Mouse (Mus musculus) erythroid progenitor cell, adult 5-6 weeks (primary cell): ENCODE results near the gene Metap1d. TPM values are rescaled to one million over a fixed set of nuclear protein-coding genes. Genes with fewer than 3 reads are reported as not detected.

Source experiments
- ATAC-seq: replicated peaks from 2 replicates; pipeline ENCODE4 v1.8.0; 2016; ENCODE audit warnings: moderate number of reproducible peaks, mild to moderate bottlenecking, moderate TSS enrichment, inconsistent platforms; ENCODE audit not compliant: poor library complexity, low FRiP score, severe bottlenecking
- total RNA-seq, 2 experiments: library from RNA; stranded (forward) in 1 of 2; stranded (reverse) in 1 of 2; fragments of 150-400 nt in 1 of 2; fragments of 186-747, 209-891 nt in 1 of 2; gene quantifications; 2 replicates each; pipeline versions ENCODE4 v1.2.3 to v1.2.4; 2015 to 2017; ENCODE audit warnings: low replicate concordance in 2 of 2

Gene Metap1d
- total RNA-seq, 2 experiments from 2014 or later: 13.0 to 17.0 TPM

DNA sequence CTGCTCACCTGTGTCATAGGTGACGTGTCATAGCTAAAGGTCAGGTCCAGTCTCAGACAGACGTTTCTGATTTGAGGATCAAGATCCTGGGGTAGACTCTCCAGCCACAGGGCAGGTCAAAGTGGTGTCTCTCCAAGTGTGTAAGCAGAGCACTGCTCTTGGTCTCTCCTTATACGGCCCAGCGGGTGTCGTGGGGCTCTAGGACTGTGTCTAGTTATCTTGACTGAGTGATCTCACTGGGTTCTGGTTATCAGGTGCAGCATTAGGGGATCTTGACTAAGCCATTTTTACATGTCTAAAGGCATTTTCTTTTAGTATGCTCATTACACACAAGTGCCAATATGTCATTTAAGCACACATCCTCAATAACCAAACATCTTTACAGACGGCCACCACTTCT, 18.0 kb downstream of the Metap1d start:
- ATAC-seq: no peak

DNA sequence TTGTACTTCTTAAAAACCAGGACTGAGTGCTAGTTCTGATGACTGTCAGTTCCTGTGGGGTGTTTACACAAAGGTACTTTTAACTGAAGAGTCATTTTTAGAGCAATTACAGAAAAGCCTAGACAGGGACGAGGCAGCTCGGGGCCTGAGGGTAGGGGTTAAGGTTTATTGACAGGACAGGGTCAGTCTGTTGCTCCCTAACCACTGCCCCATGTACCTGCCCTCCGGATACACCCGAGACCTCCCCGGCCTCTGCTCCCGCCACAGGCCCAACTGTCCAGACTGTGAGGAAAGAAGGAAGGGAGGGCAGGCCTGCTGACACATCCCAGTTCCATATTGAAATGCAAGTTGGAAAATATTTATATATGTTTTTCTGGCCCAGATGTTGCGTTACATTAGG, 20.8 kb downstream of the Metap1d start:
- no peak for ATAC-seq

DNA sequence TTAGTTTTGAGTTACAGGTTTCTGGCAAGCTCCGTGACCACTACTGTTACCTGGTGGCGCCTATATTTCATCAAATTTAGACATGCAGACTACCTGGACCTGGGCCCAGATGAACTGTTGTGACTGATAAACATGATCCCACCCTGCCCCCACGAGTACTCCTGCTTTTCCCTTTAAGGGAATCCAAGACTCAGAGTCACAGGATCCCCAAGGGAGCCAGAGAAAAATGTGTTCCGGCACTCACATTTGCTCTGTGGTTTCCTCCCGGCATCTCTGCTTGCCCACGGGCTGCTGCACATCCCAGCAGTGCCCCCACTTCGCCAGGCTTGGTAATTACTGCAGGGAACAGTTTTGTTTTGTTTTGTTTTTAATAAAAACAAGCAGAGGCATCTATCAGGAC, 21.3 kb downstream of the Metap1d start:
- no peak for ATAC-seq

DNA sequence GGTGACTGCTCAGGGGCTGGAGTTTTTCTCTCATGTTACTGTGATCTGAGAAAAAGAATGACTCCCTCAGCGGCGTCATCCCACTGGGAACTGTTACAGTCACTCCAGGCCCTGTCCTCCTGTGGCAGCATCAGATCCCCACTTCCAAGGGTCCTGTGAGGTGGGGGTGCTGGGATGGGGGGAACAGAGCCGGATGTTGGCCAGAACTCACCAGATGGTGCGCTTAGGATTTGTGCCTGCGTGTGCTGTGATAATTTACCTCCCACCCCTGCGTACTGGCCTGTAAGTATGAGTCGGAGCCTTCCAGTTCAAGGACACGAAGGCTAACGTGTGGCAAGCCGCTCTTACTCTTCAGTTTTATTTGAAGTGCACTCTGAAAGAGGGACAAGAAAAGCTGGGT, 22.2 kb downstream of the Metap1d start:
- no peak for ATAC-seq

DNA sequence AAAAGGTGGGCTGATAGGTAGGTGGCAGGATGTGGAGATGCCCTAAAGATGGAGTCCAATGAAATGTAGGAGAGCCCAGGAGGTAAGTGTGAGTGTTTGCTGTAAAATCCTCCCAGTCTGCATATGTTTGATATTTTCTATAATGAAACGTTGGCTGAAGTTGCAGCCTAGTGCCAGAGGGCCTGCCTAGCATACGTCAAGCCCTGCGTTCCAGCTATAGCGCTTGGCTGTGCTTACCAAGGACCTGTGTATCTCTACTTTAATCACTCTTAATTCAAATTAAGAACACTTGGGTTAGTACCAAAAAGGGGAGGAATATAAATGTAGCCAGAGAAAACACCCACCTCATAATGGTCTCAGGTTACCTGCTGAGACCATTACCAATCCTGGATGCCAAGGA, 22.7 kb downstream of the Metap1d start:
- no peak for ATAC-seq

DNA sequence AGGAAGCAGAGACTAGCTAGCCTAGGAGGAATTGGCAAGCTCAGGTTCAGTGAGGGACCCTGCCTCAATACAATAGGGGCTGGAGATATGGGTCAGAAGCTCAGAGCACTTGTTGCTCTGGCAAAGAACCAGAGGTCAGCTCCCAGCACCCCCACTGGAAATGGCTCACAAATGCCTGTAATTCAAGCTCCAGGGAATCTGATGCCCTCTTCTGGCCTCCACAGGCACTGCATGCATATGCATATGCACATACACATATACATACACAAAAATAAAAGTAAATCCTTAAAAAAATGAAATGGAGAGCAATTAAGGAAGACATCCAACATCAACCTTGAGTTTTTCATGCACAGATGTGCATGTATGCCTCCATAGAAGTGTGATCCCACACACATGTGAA, 24.7 kb downstream of the Metap1d start:
- ATAC-seq: no peak

DNA sequence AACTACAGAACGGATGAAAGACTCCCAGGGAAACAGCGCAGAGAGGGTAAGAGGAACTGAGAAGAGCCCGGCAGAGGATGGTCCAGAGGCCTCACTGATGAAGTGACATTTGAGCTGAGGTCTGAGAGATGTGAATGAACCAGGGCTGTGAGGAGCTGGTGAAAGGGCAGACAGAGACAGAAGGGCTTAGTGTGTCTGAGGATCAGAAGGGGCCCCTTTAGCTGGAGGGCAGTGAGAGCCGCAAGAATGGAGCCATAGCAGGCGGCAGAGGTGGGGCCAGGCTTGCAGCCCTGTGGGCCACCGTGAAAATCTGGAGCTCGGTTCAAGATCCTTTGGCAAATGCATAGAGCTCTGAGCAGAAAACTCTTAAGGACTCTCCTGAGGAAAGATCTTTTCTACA, 26.8 kb downstream of the Metap1d start:
- ATAC-seq: no peak

DNA sequence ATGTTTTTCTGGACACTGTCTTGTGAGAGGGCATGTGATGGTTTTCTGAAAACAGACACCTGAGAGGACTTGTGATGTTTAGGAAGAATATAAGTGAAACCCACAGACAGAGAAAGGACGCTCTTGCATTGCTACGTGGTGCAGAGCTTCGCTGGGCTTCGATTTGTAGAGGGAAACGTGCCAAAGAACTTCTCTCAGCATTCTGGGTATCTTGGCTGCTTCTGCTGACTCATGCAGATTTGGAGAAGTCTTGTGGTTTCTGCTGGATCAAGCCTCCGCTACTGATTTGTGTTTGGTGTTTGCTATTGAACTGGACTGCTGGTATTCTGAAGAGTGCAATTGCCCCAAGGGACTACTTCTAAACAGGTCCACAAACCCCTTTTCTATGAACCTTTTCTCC, 28.7 kb downstream of the Metap1d start:
- ATAC-seq: no peak; the same call in 1 of the 2 replicates

DNA sequence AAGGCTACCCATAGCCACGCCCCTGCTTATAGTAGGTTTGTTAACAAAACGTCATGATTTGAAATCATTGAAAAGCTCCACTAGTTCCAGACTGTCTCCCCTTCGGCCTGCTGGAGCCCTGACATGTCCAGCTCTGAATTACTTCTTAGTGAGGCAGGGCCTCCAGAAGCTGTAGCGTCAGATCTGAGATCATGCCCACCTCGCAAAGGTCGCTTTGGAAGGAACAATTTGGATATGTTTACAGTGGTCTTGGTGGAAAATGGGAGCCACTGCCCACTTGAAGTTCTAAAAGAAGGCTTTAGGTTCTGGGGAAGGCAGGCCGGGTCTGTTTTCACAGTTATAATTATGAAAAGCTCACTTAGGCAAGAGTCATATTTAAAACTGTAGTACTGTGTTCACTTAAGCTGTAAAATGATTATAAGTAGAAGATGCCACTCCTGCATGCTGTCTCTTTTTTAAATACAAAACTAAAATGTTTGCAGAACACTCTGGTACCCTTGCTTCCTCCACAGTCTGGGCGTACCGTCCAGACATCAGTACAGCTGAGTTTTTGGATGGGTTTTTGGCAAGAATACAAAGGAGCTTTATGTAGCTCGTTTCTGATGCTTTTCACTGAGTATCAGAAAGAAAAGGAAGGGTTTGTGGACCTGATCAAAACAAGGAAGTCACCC, 30.1 kb downstream of the Metap1d start:
- no peak for ATAC-seq

DNA sequence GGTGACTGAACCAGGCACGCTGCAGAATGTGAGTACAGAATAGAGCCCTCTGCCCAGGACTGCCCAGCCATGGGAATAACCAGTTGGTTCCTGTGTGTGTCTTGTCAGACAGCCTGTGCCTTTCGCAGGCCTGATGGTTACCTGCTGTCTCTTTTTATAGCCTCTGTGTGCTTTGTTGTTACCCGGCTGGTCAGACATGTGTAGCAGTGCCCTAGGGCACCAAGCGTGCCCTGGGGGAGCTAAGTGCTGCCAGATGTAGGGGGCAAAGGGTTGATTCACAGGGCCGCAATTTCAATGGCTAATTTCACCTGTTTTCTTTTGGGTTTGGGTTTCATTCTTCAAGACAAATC, 30.6 kb downstream of the Metap1d start:
- no peak for ATAC-seq

DNA sequence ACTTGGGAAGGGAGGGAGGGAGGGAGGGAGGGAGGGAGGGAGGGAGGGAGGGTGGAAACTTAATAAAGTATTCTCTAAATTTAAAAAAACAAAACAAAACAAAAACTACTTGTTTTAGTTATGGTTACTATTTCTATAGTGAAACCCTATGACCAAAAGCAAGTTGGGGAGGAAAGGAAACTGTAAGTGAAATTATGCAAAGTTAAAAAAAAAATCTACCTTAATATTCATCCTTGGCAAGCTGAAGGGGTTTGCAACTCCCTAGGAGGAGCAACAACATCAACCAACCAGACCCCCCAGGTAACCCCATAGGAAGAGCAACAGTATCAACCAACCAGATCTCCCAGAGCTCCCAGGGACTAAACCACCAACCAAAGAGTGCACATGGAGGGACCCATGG, 38.2 kb downstream of the Metap1d start:
- no peak for ATAC-seq

DNA sequence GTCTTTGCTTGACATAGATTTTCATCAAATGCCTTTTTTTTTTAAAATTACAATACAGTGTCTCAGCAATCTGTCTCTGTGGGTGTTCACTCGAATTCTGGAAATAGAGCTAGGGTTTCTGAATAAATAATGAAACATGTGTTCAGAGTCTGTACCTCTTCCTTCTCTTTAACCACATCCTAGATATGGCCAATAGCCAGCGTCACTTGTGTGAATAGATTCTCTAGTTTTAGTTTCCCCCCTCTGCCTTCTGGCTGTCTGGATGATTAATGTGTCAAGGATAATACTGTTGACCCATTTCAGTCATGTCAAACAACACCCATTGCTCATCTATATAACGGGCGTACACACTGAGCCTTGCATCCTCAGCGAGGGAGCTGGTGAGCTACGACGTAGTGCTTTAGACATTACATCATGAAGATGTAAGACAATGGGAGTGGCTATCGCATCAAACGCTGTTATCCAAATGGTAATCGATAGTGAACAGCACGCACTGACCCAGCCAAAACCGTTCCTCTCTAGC, 40.1 kb downstream of the Metap1d start:
- ATAC-seq: no peak

DNA sequence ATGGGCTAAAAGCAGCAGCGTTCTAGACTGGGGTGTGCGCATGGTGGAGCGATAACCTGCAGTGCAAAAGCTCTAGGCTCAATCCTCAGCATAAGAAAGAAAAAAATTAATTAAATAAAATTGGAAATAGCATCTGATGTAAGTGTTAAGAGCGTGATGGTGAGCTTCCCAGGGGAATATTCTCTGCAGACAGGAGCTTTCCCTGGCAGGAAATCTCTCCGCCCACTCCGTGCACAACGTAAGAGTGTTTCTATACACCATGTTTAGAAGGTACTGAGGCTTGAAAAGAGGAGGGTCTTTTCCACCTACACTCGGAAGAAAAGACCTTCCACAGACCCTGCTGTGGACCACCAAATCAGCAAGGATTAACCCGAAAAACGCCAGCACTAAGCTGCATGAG, 41.4 kb downstream of the Metap1d start:
- ATAC-seq: no peak

DNA sequence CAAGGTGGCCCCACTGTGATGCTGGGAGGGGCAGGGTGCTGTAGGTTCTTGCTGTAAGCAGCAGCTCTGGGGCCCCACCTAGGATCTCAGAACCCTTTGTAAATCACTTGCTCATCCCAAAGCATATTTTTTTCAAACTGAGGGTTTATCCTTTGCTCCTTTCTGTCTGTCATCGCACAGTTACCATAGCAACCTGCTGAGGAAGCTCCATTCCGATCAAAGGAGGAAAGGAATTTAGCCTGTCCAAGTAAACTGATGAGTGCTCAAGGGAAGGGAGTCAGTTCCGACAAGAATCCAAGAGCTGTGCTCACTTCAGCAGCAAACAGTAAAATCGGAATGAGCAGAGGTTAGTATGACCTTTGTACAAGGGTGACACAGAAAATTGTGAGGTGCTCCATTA, 41.9 kb downstream of the Metap1d start:
- no peak for ATAC-seq

DNA sequence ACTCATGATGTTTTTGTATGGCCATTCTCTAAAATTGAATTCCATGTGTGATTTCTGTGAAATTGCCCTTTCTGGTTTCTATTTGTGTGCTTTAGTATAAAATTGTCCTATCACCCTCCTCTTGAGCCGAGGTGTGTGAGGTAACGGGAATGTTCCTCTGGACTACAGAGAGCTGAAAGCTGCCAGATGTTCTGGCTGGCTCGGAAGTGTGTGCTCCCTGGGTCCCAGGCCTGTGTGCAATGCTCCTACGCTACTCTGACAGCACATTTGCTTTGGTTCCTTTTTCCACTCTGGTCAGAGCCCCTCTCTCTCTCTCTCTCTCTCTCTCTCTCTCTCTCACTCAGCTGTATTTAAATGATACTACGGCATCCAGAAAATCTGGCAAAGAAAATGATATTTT, 44.1 kb downstream of the Metap1d start:
- ATAC-seq: no peak

DNA sequence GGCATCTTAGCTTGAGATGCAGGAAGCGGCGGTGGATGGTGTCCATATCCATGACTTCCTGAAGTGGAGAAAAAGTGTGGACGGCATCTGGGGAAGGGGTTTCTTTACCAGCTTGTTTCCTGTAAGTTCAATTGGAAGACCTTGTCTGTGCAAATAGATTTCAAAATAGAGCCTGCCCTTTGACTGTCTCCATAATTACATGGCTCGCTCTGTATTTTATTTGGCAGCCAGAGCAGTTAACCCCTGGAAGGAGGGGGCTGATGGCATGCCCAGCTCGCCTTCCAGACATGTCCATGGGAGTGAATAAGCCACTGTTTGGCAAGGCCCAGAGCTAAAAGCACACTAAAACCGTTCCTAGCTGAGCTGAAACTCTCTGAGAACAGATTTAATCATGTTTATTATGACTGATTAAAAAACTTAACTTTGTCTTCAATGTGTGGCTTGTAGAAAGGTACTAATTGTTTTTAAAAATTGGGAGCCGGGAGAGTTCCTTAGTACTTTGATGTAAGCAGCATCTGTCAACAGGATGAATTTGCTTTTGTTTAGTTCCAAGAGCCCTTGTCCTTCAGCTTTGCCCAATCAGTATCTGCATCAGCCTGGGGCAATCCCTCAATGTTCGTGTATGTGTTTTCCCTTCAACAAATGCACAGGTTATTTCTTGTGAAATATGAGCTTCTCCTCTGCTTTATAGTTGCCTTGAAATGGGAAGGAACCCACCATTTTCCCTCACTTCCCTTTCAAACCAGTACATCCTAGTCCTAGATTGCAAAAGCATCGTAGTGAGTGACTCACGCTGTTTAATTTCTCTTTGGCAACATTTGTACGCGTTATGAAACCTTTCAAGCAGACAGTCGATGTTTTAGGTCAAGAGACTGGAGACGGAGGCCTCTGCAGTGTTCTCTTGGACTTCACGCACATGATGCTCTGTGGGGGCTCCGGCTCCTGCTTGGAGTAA, 46.5 kb downstream of the Metap1d start:
- no peak for ATAC-seq

DNA sequence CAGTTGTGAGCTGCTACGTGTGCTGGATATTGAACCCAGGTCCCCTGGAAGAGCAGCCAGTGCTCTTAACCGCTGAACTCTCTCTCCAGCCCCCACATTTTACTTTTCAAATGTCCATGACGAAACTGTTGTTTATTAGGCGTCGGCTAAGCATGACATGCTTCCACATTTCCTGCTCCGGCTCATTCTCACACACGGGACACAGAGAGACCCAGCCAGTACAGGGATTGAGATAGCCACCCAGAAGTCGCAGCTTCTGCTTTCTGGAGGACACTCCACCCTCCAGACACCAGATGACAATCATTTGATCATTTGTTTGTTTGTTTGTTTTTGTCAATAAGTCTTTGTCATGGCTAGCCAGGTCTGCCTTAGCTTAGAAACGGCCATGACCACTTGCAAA, 51.8 kb downstream of the Metap1d start:
- no peak for ATAC-seq

DNA sequence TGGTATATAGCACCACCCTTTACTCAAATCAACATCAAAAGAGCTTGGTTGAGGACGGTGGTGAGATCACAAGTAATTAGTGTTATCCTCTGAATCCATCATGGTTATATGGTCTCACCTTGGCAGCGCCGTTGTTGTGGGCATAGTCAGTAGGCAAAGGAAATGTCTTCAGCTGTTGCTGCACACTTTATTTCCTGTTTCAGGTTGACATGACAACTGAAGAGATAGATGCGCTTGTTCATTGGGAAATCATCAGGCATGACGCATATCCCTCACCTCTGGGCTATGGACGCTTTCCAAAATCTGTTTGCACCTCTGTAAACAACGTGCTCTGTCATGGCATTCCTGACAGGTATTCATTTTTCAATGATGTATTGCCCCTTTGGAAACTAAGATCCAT, 58.1 kb downstream of the Metap1d start:
- no peak for ATAC-seq

DNA sequence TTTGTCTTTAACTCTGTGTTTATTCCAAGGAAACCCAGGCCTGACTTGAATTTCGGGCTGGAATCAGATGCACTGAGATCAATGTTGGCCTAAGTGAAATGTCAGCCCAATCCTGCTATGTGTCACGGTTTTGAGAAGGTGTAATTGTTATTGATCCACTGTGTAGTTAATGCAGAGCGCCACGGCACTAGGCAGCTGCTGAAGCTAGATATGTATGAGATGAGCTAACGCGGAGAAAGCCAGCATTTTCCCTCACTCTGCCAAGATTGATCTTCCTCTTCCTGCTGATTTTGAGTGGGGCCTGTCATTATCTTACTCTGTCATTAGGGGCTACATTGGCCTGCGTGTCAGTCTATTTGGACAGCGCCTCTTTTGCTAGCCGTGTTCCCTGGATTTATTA, 59.2 kb downstream of the Metap1d start:
- no peak for ATAC-seq

DNA sequence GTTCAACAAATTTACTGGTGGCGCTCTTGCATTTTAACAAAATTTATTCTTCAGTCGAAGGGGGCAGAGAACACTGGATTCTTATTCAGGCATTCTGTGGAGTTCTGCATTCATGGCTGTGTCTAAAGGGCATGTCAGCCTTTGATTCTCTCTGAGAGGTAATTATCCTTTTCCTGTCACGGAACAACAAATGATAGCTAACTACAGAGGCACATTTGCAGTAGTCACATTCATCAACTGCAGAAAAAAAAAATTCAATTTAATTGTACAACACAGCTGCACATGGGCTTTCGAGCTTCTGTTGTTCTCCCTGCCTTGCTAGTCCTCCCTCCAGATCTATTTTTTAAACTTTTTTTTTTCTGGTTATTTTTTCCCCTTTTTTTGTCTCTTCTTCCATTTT, 63.9 kb downstream of the Metap1d start:
- ATAC-seq: no peak

DNA sequence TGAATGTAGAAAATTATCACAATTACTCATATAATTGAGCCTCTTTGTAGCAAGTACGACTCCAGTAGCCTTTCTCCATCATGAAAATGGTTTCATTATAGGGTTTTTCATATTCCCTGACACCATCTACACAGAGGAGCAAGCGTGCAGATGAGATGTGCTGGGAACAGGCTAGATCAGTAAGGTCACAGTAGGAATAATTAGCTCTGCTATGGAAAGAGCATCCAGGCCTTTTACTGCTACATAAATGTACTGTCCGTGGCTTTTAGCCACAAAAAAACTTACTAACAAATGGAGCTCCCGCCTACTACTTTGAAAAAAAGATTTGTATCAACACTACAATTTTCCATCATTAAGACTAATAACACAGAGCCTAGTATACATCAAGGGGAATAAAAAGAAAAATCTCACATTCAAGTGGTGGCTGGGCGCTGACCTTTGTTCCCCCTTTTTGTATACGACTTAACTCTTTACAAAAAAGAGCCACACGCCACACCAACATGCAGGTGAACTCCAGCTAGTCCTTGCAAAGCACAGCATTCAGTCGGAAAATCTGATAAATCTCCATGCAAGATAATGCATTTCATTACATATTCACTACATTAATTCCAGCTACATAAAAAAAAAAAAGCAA, 64.5 kb downstream of the Metap1d start:
- ATAC-seq: no peak
